Mouse (Mus musculus): ENCODE data around the gene Ccdc92b. TPM values are rescaled to one million over a fixed set of nuclear protein-coding genes. Genes with fewer than 3 reads are reported as not detected.

Gene Ccdc92b
- polyA plus RNA-seq, 1 experiment from 2014 or later: 2.9 TPM

DNA sequence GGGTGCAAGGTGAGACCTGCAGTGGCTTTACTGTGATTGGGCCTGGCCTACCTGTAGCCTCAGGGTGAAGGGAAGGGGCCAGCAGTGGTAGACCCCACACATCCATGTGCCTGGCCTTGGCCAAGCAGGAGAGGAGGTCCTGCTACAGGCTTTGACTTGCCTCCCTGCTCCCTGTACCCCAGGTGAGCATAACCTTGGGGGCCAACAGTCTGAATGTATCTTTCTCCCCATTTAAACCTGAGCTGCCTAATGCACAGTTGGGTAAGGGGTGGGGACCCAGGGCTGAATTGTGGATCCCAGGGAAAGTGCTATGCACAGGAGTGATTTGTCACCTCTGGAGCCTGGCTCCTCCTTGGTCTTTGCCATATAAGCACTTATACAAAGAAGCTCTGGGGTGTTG is 50.7 kb downstream of the Ccdc92b start:
- ATAC-seq: no peak
- Histone ChIP-seq H3K9me3 (ENCODE audit: control insufficient read depth, low read length) (no peaks in the 10 kb centered on the region), H3K4me1 (ENCODE audit: control insufficient read depth, insufficient read depth, low read depth, low read length) (no peaks in the 10 kb centered on the region), H3K27ac (ENCODE audit: low read depth, low read length) (no peak overlapping the region), H3K27me3 (replicated peaks; ENCODE audit: control insufficient read depth, insufficient read depth, low read length) (no peaks in the 10 kb centered on the region), H3K4me2 (ENCODE audit: low read length) (no peak overlapping the region), H3K9ac (ENCODE audit: low read depth, low read length) (no peak overlapping the region), H3K36me3 (ENCODE audit: control insufficient read depth, insufficient read depth, low read length) (peaks cover 43% of the 10 kb centered on the region), H3K4me3 (ENCODE audit: low read length) (no peak overlapping the region)

DNA sequence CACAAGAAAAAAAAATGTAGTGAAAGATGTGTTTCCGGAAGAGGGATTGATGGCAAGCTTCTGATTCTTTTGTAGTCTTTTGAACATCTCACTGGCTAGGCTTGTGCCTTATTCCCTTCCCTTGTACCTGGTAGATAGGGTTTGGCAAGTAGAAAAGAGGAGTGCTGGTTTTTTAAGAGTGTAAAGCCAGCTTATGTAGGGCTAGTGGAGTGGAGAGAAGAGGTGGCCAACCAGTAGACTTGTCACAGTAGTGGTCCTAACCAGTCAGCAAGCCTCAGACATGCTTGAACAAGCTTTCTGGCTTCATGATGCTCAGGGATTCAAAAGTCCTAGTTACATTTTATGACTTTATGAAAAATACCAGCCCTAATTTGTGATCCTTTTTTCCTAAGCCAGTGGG is 51.6 kb downstream of the Ccdc92b start:
- peaks cover 38% of the 10 kb centered on the region for H3K36me3 ChIP-seq (ENCODE audit: control insufficient read depth, insufficient read depth, low read length)
- no peaks in the 10 kb centered on the region for H3K9me3 ChIP-seq (ENCODE audit: control insufficient read depth, low read length)
- no peaks in the 10 kb centered on the region for H3K27me3 ChIP-seq (replicated peaks; ENCODE audit: control insufficient read depth, insufficient read depth, low read length)
- H3K4me3 ChIP-seq (ENCODE audit: low read length): no peak overlapping the region
- no peak overlapping the region for H3K9ac ChIP-seq (ENCODE audit: low read depth, low read length)
- no peaks in the 10 kb centered on the region for H3K4me1 ChIP-seq (ENCODE audit: control insufficient read depth, insufficient read depth, low read depth, low read length)
- ATAC-seq: no peak
- WGBS: 88% methylated on average over 1 of the region's 1 CpGs
- no peak overlapping the region for H3K27ac ChIP-seq (ENCODE audit: low read depth, low read length)
- H3K4me2 ChIP-seq (ENCODE audit: low read length): no peak overlapping the region

DNA sequence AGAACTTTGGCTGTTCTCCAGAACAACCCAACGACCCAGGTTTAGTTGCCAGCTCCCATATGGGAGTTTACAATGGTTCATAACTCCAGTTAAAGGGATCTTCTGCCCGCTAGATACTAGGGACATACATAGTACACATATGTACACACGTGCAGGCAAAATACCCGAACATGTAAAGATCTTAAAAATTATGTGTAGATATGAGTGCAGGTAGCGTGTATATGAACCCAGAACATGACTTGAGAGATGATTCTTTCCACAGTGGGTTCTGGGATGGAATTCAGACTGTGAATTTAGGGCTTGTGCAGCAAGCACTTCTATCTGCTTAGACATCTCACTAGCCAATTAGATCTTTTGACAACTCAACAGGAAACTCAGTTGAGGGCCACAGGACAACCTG is 52.4 kb downstream of the Ccdc92b start:
- Histone ChIP-seq H3K4me1 (ENCODE audit: control insufficient read depth, insufficient read depth, low read depth, low read length) (no peaks in the 10 kb centered on the region), H3K4me2 (ENCODE audit: low read length) (no peak overlapping the region), H3K4me3 (ENCODE audit: low read length) (no peak overlapping the region), H3K36me3 (ENCODE audit: control insufficient read depth, insufficient read depth, low read length) (peaks cover 33% of the 10 kb centered on the region), H3K9ac (ENCODE audit: low read depth, low read length) (no peak overlapping the region), H3K27me3 (replicated peaks; ENCODE audit: control insufficient read depth, insufficient read depth, low read length) (no peaks in the 10 kb centered on the region), H3K9me3 (ENCODE audit: control insufficient read depth, low read length) (no peaks in the 10 kb centered on the region), H3K27ac (ENCODE audit: low read depth, low read length) (no peak overlapping the region)
- 88% methylated on average over 5 of the region's 5 CpGs for whole genome bisulfite sequencing
- no peak for ATAC-seq

GRCm38 (mm10) chr11:74672901-74673513 is 53.6 kb downstream of the Ccdc92b start:
- H3K4me1 ChIP-seq (ENCODE audit: control insufficient read depth, insufficient read depth, low read depth, low read length): no peaks in the 10 kb centered on the region
- no peak overlapping the region for H3K9ac ChIP-seq (ENCODE audit: low read depth, low read length)
- peaks cover 21% of the 10 kb centered on the region for H3K36me3 ChIP-seq (ENCODE audit: control insufficient read depth, insufficient read depth, low read length)
- WGBS: 83% methylated on average over 6 of the region's 6 CpGs
- no peak overlapping the region for H3K27ac ChIP-seq (ENCODE audit: low read depth, low read length)
- no peak overlapping the region for H3K4me3 ChIP-seq (ENCODE audit: low read length)
- no peaks in the 10 kb centered on the region for H3K9me3 ChIP-seq (ENCODE audit: control insufficient read depth, low read length)
- no peaks in the 10 kb centered on the region for H3K27me3 ChIP-seq (replicated peaks; ENCODE audit: control insufficient read depth, insufficient read depth, low read length)
- ATAC-seq: no peak
- no peak overlapping the region for H3K4me2 ChIP-seq (ENCODE audit: low read length)

- no peak overlapping the region for H3K9ac ChIP-seq (ENCODE audit: low read depth, low read length)
- no peak overlapping the region for H3K4me3 ChIP-seq (ENCODE audit: low read length)
- ATAC-seq: no peak
- H3K4me1 ChIP-seq (ENCODE audit: control insufficient read depth, insufficient read depth, low read depth, low read length): no peaks in the 10 kb centered on the region
- WGBS: 100% methylated on average over 1 of the region's 1 CpGs
- H3K27ac ChIP-seq (ENCODE audit: low read depth, low read length): no peak overlapping the region
- H3K27me3 ChIP-seq (replicated peaks; ENCODE audit: control insufficient read depth, insufficient read depth, low read length): no peaks in the 10 kb centered on the region
- no peaks in the 10 kb centered on the region for H3K9me3 ChIP-seq (ENCODE audit: control insufficient read depth, low read length)
- peaks cover 24% of the 10 kb centered on the region for H3K36me3 ChIP-seq (ENCODE audit: control insufficient read depth, insufficient read depth, low read length)
- no peak overlapping the region for H3K4me2 ChIP-seq (ENCODE audit: low read length)
Measured at GRCm38 (mm10) chr11:74673561-74673960, 54.2 kb downstream of the Ccdc92b start.

- Histone ChIP-seq H3K4me3 (ENCODE audit: low read length) (no peak overlapping the region), H3K27ac (ENCODE audit: low read depth, low read length) (no peak overlapping the region), H3K9me3 (ENCODE audit: control insufficient read depth, low read length) (no peaks in the 10 kb centered on the region), H3K27me3 (replicated peaks; ENCODE audit: control insufficient read depth, insufficient read depth, low read length) (no peaks in the 10 kb centered on the region), H3K9ac (ENCODE audit: low read depth, low read length) (no peak overlapping the region), H3K4me1 (ENCODE audit: control insufficient read depth, insufficient read depth, low read depth, low read length) (no peaks in the 10 kb centered on the region), H3K36me3 (ENCODE audit: control insufficient read depth, insufficient read depth, low read length) (peaks cover 20% of the 10 kb centered on the region), H3K4me2 (ENCODE audit: low read length) (no peak overlapping the region)
- WGBS: 92% methylated on average over 8 of the region's 8 CpGs
- no peak for ATAC-seq
Measured at GRCm38 (mm10) chr11:74674713-74675112, 55.3 kb downstream of the Ccdc92b start.

- Histone ChIP-seq H3K4me2 (ENCODE audit: low read length) (no peak overlapping the region), H3K9ac (ENCODE audit: low read depth, low read length) (no peak overlapping the region), H3K4me1 (ENCODE audit: control insufficient read depth, insufficient read depth, low read depth, low read length) (no peaks in the 10 kb centered on the region), H3K36me3 (ENCODE audit: control insufficient read depth, insufficient read depth, low read length) (peaks cover 23% of the 10 kb centered on the region), H3K9me3 (ENCODE audit: control insufficient read depth, low read length) (no peaks in the 10 kb centered on the region), H3K27me3 (replicated peaks; ENCODE audit: control insufficient read depth, insufficient read depth, low read length) (no peaks in the 10 kb centered on the region), H3K4me3 (ENCODE audit: low read length) (no peak overlapping the region), H3K27ac (ENCODE audit: low read depth, low read length) (no peak overlapping the region)
- WGBS: 80% methylated on average over 4 of the region's 4 CpGs
- no peak for ATAC-seq
Measured at GRCm38 (mm10) chr11:74675156-74675555, 55.8 kb downstream of the Ccdc92b start.

Other genes with a start within 250 kb of the Ccdc92b start
- 13.7 and 15.0 TPM in 2 replicates for gene Rap1gap2, start 8.7 kb upstream of the Ccdc92b start, polyA plus RNA-seq (2015; fragmentation: Nextera tagmentation; extraction: Ambion mirVana)
- 18.7 and 22.7 TPM in 2 replicates for gene Cluh, start 29.9 kb downstream of the Ccdc92b start, polyA plus RNA-seq (2015; fragmentation: Nextera tagmentation; extraction: Ambion mirVana)
- gene Pafah1b1, start 105.1 kb downstream of the Ccdc92b start, polyA plus RNA-seq (2015; fragmentation: Nextera tagmentation; extraction: Ambion mirVana): 46.0 and 46.8 TPM in 2 replicates
- gene Mettl16, start 151.2 kb downstream of the Ccdc92b start, polyA plus RNA-seq (2015; fragmentation: Nextera tagmentation; extraction: Ambion mirVana): 52.2 and 55.3 TPM in 2 replicates
- gene Mnt, start 211.3 kb downstream of the Ccdc92b start, polyA plus RNA-seq (2015; fragmentation: Nextera tagmentation; extraction: Ambion mirVana): 7.3 and 8.4 TPM in 2 replicates